Mouse (Mus musculus): ENCODE measurements at regions not wholly inside any gene's neighbourhood (a gene's known extent, or its start where the extent isn't known, plus 50 kb on each side); places are given as distances from the start of the nearest gene placed in this dataset.

- no peaks in the 10 kb centered on the region for H3K27me3 ChIP-seq (ENCODE audit: control insufficient read depth in 1 of 2, insufficient read depth in 2 of 2, low read length in 2 of 2)
- no peak for TF ChIP-seq MAX (IDR thresholded peaks at IDR 0.05; ENCODE audit: low read length)
- no peak for TF ChIP-seq NRF1 (IDR thresholded peaks at IDR 0.05; ENCODE audit: insufficient read depth, low read depth, low read length, poor library complexity, severe bottlenecking)
- TF ChIP-seq USF2 (IDR thresholded peaks at IDR 0.05; ENCODE audit: borderline replicate concordance in 1 of 2, insufficient read depth in 1 of 2, low read depth in 1 of 2, low read length in 2 of 2): no peak
- 0 out of 2 replicates have a peak, but pooled peaks have one; percentile 53 for TF ChIP-seq SIN3A (IDR thresholded peaks at IDR 0.05; ENCODE audit: low read length)
- TF ChIP-seq TAL1 (IDR thresholded peaks at IDR 0.05; ENCODE audit: low read length): peak; percentile 61
- TF ChIP-seq ETS1 (IDR thresholded peaks at IDR 0.05; ENCODE audit: low read depth, low read length): peak; percentile 76
- TF ChIP-seq USF1 (IDR thresholded peaks at IDR 0.05; ENCODE audit: low read depth, low read length): no peak
- TF ChIP-seq MYC (IDR thresholded peaks at IDR 0.05; ENCODE audit: low read depth, low read length): peak; percentile 68; the same call in 1 of the 2 replicates
- no peak for TF ChIP-seq MEF2A (IDR thresholded peaks at IDR 0.05; ENCODE audit: extremely low read depth, insufficient replicate concordance, low read depth, low read length, poor library complexity, severe bottlenecking)
- peak; percentile 75; the same call in 1 of the 2 replicates for TF ChIP-seq MAZ (IDR thresholded peaks at IDR 0.05; ENCODE audit: low read depth, low read length)
- TF ChIP-seq BHLHE40 (IDR thresholded peaks at IDR 0.05; ENCODE audit: borderline replicate concordance, low read depth, low read length): 0 out of 2 replicates have a peak, but pooled peaks have one; percentile 24
- no peak for TF ChIP-seq ZMIZ1 (IDR thresholded peaks at IDR 0.05; ENCODE audit: low read depth, low read length)
- TF ChIP-seq POLR2AphosphoS5 (IDR thresholded peaks at IDR 0.05; ENCODE audit: borderline replicate concordance, low read depth, low read length): no peak
- peak; percentile 81; the same call in 1 of the 2 replicates for TF ChIP-seq RCOR1 (IDR thresholded peaks at IDR 0.05; ENCODE audit: low read depth, low read length)
- TF ChIP-seq GATA1 (IDR thresholded peaks at IDR 0.05; ENCODE audit: low read depth, low read length): peak; percentile 76
- no peak for TF ChIP-seq MAFK (IDR thresholded peaks at IDR 0.05; ENCODE audit: borderline replicate concordance, low read depth, low read length)
- no peak for TF ChIP-seq ZC3H11A (IDR thresholded peaks at IDR 0.05; ENCODE audit: low read depth, low read length)
- TF ChIP-seq E2F4 (IDR thresholded peaks at IDR 0.05; ENCODE audit: borderline replicate concordance, low read depth, low read length): no peak
- TF ChIP-seq EP300 (IDR thresholded peaks at IDR 0.05; ENCODE audit: low read depth in 1 of 2, low read length in 2 of 2): peak; percentile 81 to 93
- peak; percentile 37; the same call in 1 of the 2 replicates for TF ChIP-seq MYB (IDR thresholded peaks at IDR 0.05; ENCODE audit: low read depth, low read length)
- TF ChIP-seq CHD2 (IDR thresholded peaks at IDR 0.05; ENCODE audit: low read length): no peak
- TF ChIP-seq TCF12 (IDR thresholded peaks at IDR 0.05; ENCODE audit: low read depth, low read length): peak; percentile 82
- H3K9me3 ChIP-seq (replicated peaks; ENCODE audit: insufficient read depth, low read length): no peaks in the 10 kb centered on the region
These were observed 98.7 kb upstream of the Tbl1xr1 start for GRCm38 (mm10) chr3:21977775-21978174.

More at GRCm38 (mm10) chr3:21977775-21978174, 98.7 kb upstream of the Tbl1xr1 start:
- H3K27ac ChIP-seq (ENCODE audit: control insufficient read depth, low read depth, low read length): peak overlapping the region; percentile 15; the same call in 1 of the 2 replicates
- peaks cover 0 to 24% of the 10 kb centered on the region in 2 experiments; a peak in 2 of 4 replicates for H3K36me3 ChIP-seq (ENCODE audit: control insufficient read depth in 1 of 2, insufficient read depth in 2 of 2, low read length in 2 of 2)
- no peak overlapping the region for H3K4me3 ChIP-seq (ENCODE audit: control insufficient read depth in 1 of 2, insufficient read depth in 1 of 2, low read depth in 2 of 2, low read length in 2 of 2)
- no peak overlapping the region for H3K9ac ChIP-seq (ENCODE audit: control insufficient read depth, low read depth, low read length, poor library complexity, severe bottlenecking)
- no peaks in the 10 kb centered on the region for H3K79me2 ChIP-seq (ENCODE audit: control insufficient read depth, insufficient read depth, low read length, poor library complexity)
- DNase-seq (ENCODE audit: low read depth, low spot score): peak; percentile 80
- H3K4me1 ChIP-seq (ENCODE audit: control insufficient read depth in 1 of 2, insufficient read depth in 2 of 2, low read length in 2 of 2): peaks cover 6 to 21% of the 10 kb centered on the region in 2 experiments

Data from MEL (cell line).